Mouse (Mus musculus) myocyte (in vitro differentiated cells): ENCODE data around the gene Mfsd4b3.

Source experiments
- CEBPB ChIP-seq: IDR thresholded peaks from 2 replicates; pipeline ENCODE4 v1.6.1; 2011; ENCODE audit warnings: mild to moderate bottlenecking, moderate library complexity; ENCODE audit not compliant: poor library complexity, insufficient read depth, severe bottlenecking
- MAX ChIP-seq: IDR thresholded peaks from one replicate; pipeline ENCODE4 v1.6.1; 2011; ENCODE audit warnings: low read depth, mild to moderate bottlenecking, control low read depth
- MYOD1 ChIP-seq, 3 experiments: IDR thresholded peaks; one replicate each; pipeline ENCODE4 v1.6.1; 2011; ENCODE audit warnings: control low read depth in 2 of 3, low read depth in 2 of 3, mild to moderate bottlenecking in 2 of 3, moderate library complexity in 1 of 3; ENCODE audit not compliant: insufficient read length in 2 of 3, control insufficient read depth in 1 of 3
- POLR2A ChIP-seq: IDR thresholded peaks from one replicate; pipeline ENCODE4 v1.6.1; 2011; ENCODE audit warnings: low read depth, mild to moderate bottlenecking, control low read depth, moderate library complexity; ENCODE audit not compliant: insufficient read length
- POLR2AphosphoS2 ChIP-seq: IDR thresholded peaks from one replicate; pipeline ENCODE4 v1.6.1; 2011; ENCODE audit warnings: low read depth, control low read depth; ENCODE audit not compliant: insufficient read length
- REST ChIP-seq: IDR thresholded peaks from one replicate; pipeline ENCODE4 v1.6.1; 2011; ENCODE audit warnings: mild to moderate bottlenecking, control low read depth, moderate library complexity; ENCODE audit not compliant: insufficient read depth, insufficient read length
- TCF12 ChIP-seq: IDR thresholded peaks from one replicate; pipeline ENCODE4 v1.6.1; 2011; ENCODE audit warnings: mild to moderate bottlenecking, control low read depth; ENCODE audit not compliant: poor library complexity, insufficient read depth, severe bottlenecking
- TCF3 ChIP-seq: IDR thresholded peaks from one replicate; pipeline ENCODE4 v1.6.1; 2011; ENCODE audit warnings: low read depth, control low read depth; ENCODE audit not compliant: insufficient read length

GRCm38 (mm10) chr10:39956340-39956878, 3.5 kb downstream of the Mfsd4b3 start:
- TF ChIP-seq MYOD1 (IDR thresholded peaks at IDR 0.05; ENCODE audit: control insufficient read depth in 1 of 3, insufficient read length in 2 of 3, low read depth in 2 of 3) (no peak), CEBPB (no peak), TCF12 (no peak), MAX (no peak), POLR2A (no peak), POLR2AphosphoS2 (no peak), REST (no peak), TCF3 (no peak)
